Mouse (Mus musculus) inflammation-experienced regulatory T-cells, adult 6 months (primary cell): ENCODE results near the gene Drg2. TPM values are rescaled to one million over a fixed set of nuclear protein-coding genes. Genes with fewer than 3 reads are reported as not detected.

Experiments used
- ATAC-seq: one replicate; pipeline ENCODE4 v1.8.0; 2017
- polyA plus RNA-seq, 3 experiments: library from polyadenylated mRNA; unstranded; fragments of 100-300 nt; shearing (Covaris generic); gene quantifications; one replicate each; pipeline ENCODE4 v1.2.1; 2017

The Drg2 gene
- polyA plus RNA-seq, 3 experiments from 2014 or later: 44.3 to 68.8 (median 50.2) TPM

DNA sequence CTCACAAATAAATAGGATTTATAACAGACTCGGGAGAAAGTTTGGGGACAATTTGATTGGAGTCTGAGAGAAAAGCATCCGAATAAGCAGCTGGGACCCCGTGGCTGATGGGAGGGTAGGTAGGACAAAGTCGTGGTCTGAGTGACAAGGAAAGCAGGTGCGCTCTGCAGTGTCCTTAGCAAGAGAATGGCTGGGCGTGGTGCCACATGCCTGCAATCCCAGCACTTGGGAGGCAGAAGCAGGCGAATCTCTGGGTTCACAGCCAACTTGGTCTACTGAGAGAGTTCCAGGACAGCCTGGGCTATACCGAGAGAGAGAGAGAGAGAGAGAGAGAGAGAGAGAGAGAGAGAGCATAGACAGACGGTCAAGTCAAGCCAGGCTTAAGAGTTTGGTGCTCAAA lies 16.4 kb downstream of the Drg2 start:
- no peak for ATAC-seq

DNA sequence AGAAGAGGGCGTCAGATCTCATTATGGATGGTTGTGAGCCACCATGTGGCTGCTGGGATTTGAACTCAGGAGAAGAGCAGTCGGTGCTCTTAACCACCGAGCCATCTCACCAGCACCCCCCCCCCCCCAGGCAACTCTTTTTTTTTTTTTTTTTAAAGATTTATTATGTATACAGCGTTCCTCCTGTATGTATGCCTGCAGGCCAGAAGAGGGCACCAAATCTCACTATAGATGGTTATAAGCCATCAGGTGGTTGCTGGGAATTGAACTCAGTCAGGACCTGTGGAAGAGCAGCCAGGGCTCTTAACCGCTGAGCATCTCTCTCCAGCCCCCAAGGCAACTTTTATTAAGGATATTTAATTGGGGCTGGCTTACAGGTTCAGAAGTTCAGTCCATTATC lies 20.1 kb downstream of the Drg2 start:
- ATAC-seq: no peak

DNA sequence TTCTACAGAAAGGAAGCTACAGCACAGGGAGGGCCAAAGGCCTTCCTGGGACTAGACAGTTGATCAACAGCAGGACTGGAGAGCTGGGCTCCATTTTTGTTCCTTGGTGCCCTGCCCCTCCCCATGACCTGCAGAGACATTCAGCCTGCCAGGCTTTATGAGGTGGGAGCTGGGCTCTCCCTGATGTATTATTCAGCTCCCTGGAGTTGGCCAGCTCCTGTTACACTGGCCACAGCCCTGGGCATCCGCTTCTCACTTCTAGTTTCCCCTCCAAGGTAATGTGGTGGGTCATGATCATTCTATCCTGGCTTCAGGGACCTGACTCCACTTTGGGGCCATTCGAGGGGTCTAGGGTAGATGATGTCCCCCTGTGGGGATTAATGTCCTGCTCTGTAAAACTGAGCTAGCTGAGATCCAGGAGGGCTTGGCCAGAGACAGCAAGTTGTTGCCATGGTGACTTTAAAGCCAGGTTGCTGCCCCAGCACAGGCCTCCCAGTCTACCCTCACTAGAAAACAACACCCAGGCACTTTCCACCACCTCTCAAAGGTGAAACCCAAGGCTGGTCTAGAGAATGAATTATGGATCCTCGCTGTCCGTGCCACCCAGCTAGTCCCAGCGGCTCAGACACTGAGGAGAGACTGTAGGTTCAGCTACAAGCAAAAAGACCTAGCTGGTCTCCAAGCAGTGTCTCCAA lies 21.4 kb downstream of the Drg2 start:
- ATAC-seq: no peak

DNA sequence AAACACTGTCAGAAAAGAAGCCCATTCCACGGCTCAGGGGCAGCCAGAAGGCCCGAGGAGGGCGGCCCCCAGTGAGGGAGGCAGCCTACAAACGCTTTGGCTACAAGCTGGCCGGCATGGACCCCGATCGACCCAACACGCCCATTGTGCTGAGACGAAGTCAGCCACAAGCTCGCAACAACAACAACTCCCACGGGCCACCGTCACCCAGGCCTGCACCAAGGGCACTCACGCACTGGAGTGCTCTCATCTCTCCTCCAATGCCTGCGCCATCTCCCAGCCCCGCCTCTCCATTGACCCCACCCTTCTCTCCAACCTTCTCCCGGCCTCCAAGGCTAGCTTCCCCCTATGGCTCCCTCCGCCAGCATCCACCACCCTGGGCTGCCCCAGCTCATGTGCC lies 23.7 kb downstream of the Drg2 start:
- ATAC-seq: no peak

DNA sequence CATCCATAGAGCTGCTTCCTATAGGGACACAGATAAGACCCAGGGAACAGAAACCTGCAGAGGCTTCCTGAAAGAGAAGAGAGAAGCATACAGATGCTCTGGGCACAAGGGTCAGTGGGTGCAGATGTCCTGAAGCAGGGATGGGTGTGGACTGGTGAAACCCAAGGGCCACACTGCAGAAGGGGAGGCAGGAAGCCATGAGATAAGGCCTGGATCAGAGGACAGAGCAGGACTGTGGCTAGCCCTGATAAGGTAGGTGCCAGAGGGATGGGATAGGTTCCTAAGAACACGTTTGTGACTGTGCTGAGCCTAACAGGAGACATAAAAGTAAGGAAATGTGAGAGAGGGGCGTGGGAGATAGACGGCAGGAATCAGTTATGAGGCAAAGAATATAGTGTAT lies 31.9 kb downstream of the Drg2 start:
- ATAC-seq: no peak

DNA sequence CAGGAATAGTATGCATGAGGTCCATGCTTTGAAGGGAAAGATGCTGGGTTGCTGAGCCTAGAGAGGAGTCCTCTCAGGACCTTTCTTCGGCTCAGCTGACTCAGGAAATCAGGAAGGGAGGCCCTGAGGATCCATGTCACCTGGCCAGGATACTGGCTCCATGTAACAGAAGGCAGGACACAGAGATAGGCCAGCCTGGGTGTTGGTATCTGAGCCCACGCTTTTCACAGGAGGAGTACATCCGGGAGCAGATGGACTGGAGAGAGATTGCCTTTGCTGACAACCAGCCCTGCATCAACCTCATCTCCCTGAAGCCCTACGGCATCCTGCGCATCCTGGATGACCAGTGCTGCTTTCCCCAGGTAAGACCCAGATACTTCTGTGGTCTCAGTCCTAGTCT lies 38.3 kb downstream of the Drg2 start:
- ATAC-seq: no peak

DNA sequence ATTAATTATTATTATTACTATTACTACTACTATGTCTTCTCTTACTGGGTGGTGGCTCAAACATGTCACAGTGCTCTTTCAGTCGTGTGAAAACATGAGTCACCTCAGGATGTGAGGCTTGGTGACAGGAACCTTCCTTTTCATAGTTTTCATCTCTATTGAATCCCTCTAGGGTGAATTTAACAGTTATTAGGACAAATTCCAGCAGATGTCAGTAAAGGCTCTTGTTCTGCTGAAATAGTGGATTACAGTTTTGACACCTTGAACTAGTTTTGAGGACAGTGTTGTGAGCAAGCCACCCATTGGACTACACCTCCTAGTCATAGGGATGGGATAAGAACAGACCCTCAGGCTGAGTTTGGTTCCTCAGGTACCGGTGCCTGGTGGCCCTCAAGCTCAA lies 41.3 kb downstream of the Drg2 start:
- ATAC-seq: no peak

DNA sequence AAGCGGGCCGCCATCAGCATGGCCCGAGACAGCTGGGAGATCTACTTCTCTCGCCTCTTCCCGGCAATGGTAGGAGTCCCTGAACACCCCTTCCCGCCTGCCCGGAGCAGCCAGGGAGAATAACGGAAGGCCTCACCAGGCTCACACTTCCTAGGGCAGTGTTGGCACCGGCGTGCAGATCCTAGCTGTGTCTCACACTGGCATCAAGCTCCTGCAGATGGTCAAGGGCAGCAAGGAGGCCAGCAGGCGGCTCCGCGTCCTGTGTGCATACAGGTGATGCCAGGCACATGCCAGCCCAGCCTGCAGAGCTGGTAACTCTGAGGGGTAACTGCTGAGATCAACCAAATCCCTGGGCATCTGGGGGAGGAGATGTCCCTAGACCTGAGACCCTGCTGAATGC lies 52.9 kb downstream of the Drg2 start:
- ATAC-seq: no peak

DNA sequence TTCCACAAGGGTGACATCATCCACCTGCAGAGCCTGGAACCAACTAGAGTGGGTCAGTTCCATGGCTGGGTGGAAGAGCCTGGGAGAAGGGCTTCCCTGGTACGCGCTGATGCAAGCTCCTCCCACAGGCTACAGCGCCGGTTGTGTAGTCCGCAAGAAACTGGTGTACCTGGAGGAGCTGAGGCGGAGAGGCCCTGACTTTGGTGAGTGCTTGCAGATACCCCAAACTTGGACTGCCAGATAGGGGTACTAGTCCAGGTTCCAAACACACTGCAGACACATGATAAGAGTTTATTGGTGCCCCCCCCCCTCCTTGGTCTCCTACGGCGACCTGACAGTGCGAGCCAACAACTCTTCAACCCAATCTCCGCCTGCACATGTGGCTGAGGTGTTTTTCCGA lies 54.6 kb downstream of the Drg2 start:
- ATAC-seq: no peak

DNA sequence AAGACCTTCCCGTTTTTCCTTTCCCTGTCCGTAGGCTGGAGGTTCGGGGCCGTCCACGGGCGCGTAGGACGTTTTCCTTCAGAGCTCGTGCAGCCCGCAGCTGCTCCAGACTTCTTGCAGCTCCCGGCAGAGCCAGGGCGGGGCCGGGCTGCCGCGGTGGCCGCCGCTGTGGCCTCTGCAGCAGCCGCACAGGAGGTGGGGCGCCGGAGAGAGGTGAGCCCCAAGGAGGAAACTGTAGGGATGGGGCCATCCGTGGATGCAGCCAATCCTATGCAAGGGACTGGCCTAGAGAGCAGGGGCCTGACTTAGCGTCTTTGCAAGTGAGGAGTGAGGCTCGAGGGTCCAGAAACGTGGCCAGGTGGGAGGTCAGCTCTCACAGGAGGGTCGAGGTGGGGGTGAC lies 55.1 kb downstream of the Drg2 start:
- ATAC-seq: no peak

DNA sequence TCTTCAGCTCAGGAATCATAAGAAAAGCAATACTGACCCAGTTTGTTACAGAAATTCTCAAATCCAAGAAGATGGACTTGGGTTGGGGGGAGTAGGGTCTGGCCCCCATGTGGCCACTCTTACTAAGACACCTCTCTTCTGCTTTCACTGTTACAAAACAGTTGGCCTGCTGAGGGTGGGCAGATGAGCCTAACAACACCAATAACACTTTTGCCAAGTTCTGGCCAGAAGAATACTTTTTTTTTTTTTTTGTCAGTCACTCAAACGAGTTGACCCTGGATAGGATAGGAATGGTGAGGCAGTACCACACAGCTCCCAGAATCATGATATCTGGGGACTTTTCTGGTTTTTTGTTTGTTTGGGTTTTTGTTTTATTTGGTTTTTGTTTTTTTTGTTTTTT lies 57.5 kb downstream of the Drg2 start:
- no peak for ATAC-seq

DNA sequence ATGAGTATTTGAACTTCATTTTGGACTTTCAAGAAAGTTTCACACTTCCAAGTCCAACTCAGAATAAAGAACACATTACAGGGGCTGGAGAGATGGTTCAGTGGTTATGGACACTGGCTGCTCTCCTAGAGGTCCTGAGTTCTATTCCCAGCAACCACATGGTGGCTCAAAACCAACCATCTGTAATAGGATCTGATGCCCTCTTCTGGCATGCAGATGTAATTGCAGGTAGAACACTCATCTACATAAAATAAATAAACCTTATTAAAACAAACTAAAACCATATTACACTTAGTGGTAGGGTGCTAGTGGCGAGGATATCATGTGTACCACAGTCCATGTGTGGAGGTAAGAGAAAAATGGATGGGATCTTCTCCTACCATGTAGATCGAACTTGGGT lies 58.1 kb downstream of the Drg2 start:
- no peak for ATAC-seq

DNA sequence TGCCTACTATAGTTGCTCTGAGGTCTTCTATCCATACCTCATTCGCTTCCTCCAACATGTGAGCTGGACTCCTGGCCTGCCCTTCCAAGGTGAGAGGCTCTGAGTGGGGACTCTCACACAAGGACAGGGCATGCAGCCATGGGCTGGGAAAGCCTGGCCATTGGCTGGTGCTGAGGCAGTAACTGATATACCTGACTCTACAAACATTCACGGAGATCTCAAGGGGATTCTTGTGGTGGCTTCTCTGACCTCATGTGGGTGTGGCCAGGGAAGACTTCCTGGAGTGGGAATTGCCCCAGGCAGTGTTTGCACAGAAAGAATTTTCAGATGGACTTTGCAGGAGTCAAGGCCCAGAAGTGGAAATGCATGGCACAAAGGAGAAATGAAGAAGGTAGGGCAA lies 60.5 kb downstream of the Drg2 start:
- no peak for ATAC-seq

DNA sequence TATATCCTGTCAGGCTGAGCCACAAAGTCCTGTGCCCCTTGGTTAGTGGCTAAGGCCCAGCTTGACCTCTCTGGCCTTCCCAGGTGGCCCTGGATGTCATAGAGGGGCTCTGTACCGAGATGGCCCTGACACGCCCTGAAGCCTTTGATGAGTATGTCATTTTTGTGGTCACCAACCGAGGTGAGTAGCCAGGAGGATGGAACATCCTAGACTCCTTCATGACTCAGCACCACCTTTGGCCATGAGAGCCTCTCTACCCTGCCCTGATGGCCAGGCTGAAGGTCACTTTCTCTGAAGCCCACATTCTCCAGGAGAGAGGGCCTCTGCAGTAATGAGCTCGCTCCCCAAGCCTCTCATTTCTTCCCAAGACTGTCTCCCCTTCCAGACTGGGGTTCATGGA lies 63.9 kb downstream of the Drg2 start:
- no peak for ATAC-seq

Other genes starting within 250 kb of the Drg2 start
- 10 to 100 TPM; 21.7 to 26.7 (median 24.3) TPM for gene Srebf1, start 232.0 kb upstream of the Drg2 start, polyA plus RNA-seq
- 10 to 100 TPM in 2 of 3 experiments, 1 to 10 TPM in 1; 8.9 to 34.5 (median 24.4) TPM for gene Tom1l2, start 101.7 kb upstream of the Drg2 start, polyA plus RNA-seq
- gene Drc3, start 101.3 kb upstream of the Drg2 start, polyA plus RNA-seq: under 1 TPM; 0.25 to 0.87 (median 0.42) TPM
- 10 to 100 TPM in 1 of 3 experiments, 1 to 10 TPM in 2; 9.8 to 12.6 (median 10.0) TPM for gene Gid4, start 37.4 kb upstream of the Drg2 start, polyA plus RNA-seq
- gene Atpaf2, start 36.1 kb upstream of the Drg2 start, polyA plus RNA-seq: 10 to 100 TPM; 35.8 to 45.1 (median 43.9) TPM
- under 1 TPM in 1 of 3 experiments, not detected in 2; 0.09 TPM for gene Myo15, start 14.7 kb downstream of the Drg2 start, polyA plus RNA-seq
- gene Alkbh5, start 81.8 kb downstream of the Drg2 start, polyA plus RNA-seq: 10 to 100 TPM; 29.6 to 44.0 (median 41.0) TPM
- gene Llgl1, start 245.1 kb downstream of the Drg2 start, polyA plus RNA-seq: 10 to 100 TPM in 1 of 3 experiments, 1 to 10 TPM in 2; 6.6 to 10.3 (median 9.9) TPM